Mouse (Mus musculus) WW6 (cell line): ENCODE data around the gene Apoa1.

Experiments
- DNase-seq: peaks from one replicate; pipeline ENCODE4 v3.0.0-alpha.2; 2013; ENCODE audit warnings: low read depth, low spot score

Gene Apoa1

GRCm38 (mm10) chr9:46228491-46228890 is at the start of gene Apoa1:
TSS of gene Apoa1 (plus strand) at chr9:46228580.
- DNase-seq, result no peak

GRCm38 (mm10) chr9:46178595-46178994 is 49.8 kb upstream of the Apoa1 start:
- DNase-seq, result no peak

- DNase-seq, result no peak
These were observed 47.1 kb upstream of the Apoa1 start for GRCm38 (mm10) chr9:46181297-46181696.

- no peak for DNase-seq
These were observed 43.8 kb upstream of the Apoa1 start for GRCm38 (mm10) chr9:46184542-46184941.

- DNase-seq, result no peak
These were observed 43.2 kb upstream of the Apoa1 start for GRCm38 (mm10) chr9:46185191-46185590.

GRCm38 (mm10) chr9:46186387-46186786 is 42.0 kb upstream of the Apoa1 start:
- DNase-seq, result no peak

DNA sequence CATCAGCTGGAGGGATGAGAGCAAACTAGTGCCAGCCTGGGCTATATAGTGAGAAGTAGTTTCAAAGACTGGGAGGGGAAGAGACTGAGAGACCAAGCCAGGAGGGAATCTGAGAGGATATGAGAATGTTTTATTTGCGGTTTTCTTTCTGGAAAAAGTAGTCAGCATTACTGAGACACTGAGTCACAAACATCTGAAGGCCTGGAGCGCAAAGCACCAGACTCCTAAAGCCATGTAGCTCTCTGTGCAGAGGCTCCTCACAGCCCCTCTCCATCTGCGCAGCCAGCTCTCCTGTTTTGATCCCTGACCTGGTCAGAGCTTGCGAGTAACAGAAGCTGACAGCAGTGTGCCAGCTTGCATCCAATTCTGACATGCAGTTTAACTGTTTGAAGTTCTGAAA is 40.0 kb upstream of the Apoa1 start:
- DNase-seq, result no peak

DNA sequence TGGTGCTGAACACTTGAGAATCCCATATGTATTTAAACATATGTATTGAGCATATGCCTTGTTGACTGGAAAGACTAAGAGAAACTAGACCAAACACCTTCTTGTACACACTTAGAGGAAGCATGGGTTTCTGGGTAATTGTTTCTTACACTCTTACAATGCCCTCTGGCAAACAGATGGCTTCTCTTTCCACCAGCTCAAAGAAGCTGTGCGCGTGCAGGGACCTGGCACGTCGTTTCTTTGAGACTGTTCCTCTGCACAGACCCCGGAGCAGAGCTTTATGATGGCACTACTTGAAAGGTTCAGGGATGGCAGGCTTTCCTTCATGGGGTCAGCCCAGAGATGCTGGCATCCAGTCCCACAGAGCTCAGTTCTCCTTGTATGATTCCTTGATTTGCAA is 39.4 kb upstream of the Apoa1 start:
- DNase-seq, result no peak

- no peak for DNase-seq
These were observed 39.0 kb upstream of the Apoa1 start for GRCm38 (mm10) chr9:46189381-46189780.

DNA sequence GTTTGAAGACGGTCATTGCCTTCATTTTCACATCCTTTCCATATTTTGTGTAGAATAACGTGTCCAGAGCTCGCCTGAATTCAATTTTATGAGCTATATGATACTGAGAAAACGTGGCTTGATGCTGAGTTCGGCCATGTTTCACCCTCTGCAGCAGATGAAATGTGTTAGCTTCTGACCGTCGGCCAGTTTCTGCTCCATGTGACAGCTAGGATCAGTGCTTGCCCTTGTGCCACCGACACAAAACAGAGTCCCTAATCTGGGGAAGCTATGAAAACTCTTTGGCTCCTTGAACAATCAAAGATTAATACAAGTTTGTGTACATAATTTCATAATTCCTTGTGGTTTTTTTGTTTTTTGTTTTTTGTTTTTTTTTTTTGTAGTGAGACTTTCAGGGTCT is 37.1 kb upstream of the Apoa1 start:
- DNase-seq, result no peak

- no peak for DNase-seq
These were observed 36.7 kb upstream of the Apoa1 start for GRCm38 (mm10) chr9:46191644-46192043.

GRCm38 (mm10) chr9:46192642-46193041 is 35.7 kb upstream of the Apoa1 start:
- DNase-seq, result no peak

DNA sequence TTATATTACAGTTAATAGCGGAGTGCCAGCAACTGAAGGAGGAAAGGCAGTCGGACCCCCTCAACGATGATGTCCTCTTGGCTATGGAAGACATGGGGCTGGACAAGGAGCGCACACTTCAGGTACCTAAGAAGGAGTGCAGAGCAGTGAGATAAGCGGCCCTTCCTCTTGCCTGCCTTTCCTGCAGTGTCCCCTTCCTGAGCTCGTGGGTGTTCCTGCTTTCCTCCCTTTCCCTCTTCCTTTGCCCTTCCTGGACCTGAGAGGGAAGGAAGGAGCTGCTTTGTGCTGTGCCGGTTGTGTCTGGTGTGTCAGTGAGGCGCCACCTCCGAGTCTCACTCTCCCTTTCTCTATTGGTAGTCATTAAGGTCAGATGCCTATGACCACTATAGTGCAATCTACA is 33.6 kb upstream of the Apoa1 start:
- DNase-seq, result no peak

DNA sequence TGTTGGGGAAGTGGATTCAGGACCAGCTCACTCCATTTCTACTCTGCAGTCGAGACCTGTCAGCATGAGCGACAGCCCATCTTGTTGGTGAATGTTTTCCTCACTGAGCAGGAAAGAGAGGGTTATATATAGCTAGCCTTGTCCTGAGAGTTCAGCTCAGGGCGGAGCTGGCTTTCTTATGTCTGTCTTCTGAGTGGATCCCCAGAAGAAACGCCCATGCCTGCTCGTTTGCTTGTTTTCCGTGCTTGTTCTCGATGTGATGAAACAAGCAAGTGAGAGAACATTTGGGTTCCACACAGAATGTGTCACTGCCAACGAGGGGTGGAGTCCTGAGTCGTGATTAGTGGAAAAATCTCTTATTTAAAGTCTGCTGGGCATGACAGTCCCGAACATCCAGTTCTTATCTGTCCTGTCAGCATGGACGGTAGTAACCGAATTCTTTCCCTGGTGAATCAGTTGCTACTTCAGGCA is 31.6 kb upstream of the Apoa1 start:
- DNase-seq, result no peak

DNA sequence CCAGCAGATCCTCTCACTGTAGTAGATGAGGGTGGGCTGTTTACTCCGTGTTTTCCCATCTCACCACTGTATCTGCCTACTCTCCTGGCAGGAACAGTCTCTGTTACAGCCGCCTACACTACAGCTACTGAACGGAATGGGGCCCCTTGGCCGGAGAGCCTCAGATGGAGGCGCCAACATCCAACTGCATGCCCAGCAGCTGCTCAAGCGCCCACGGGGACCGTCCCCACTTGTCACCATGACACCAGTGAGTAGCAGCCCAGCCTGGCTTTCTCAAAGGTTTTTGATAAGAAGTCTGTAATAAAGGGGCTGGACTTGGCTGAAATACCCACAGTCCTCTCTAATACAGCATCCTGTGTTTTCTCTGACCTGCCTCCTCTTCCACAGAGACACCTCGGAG is 29.9 kb upstream of the Apoa1 start:
- no peak for DNase-seq

GRCm38 (mm10) chr9:46198936-46199335 is 29.4 kb upstream of the Apoa1 start:
- no peak for DNase-seq

DNA sequence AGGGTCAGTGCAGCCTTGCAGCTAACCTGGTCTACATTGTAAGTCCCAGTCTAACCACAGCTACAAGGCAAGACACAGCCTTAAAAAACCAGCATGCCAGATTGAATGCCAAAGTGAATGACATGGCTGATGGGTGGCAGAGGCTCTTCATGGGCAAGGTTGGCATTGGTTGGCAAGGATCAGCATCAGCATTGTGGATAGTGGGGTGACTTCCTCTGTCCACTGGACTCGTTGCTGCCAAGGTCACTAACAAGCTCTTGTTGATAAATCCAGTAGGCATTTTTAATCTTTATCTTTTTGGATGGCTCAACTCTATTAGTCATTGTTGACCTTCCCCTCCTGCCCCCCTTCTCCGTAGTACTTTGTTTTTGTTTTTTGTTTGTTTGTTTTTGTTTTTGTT is 28.8 kb upstream of the Apoa1 start:
- DNase-seq, result no peak

- DNase-seq, result no peak
These were observed 21.4 kb upstream of the Apoa1 start for GRCm38 (mm10) chr9:46206834-46207500.

- no peak for DNase-seq
These were observed 20.9 kb upstream of the Apoa1 start for GRCm38 (mm10) chr9:46207501-46207869.

DNA sequence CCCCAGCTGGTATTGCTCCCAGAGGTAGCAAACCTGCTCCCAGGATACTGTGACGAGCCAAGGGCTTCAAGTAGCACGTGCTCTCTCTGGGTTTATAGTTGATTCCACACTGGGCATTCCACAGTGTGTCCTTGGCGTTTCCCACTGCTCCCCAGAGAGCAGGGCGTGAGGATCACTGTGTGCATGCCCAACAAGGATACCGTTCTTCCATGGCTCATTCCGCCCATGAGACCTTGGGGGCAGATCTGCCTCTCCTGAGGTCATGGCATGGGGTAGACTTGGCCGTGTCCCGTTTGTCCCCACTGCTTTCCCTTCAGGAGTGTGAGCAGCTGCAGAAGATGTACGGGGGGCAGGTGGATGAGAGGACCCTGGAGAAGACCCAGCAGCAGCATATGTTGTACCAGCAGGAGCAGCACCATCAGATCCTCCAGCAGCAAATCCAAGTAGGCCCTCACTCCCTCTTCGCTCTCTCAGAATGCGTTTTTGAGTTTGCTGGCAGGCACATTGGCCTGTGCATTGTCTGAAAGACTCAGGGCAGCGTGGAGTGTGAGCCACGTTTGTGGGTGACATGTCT is 19.9 kb upstream of the Apoa1 start:
- DNase-seq, result no peak

GRCm38 (mm10) chr9:46210473-46210872 is 17.9 kb upstream of the Apoa1 start:
- DNase-seq, result no peak

DNA sequence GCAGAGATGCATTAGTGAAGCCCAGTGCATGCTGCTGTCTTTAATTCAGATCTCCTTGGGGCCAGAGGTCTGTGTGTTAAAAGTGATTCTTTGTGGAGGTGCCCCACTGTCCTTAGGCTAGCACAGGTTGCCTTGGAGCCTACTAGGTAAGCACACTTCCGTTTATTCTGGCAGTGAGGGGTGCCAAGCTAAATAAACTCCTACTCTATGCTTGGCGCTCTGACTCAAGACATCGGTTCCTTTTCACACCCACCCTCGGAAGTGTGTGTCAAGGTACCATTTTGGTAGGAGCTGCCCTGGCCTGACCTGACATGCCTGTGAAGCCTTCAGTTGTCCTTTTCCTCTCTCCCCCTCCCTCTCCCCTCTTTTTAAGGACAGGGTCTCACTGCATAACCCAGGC is 14.1 kb upstream of the Apoa1 start:
- no peak for DNase-seq

GRCm38 (mm10) chr9:46214946-46215337 is 13.4 kb upstream of the Apoa1 start:
- no peak for DNase-seq
